Comparison of ENCODE assay signal across 21 mouse cellular contexts in genomic region chr17:55977301-55977700, GRCm38 (mm10). TPM values are rescaled to one million over a fixed set of nuclear protein-coding genes. Genes with fewer than 3 reads are reported as not detected.
DNase-seq lines count a peak whose midpoint lies in the region; ATAC-seq lines count a peak whose summit lies in the region.
"Had no signal": no experiment of that assay in that cellular context is flagged by ENCODE, and none has a peak within 500 bp of the region (broad histone marks: within the 10 kb centered on the region; RNA-seq: fewer than 3 reads in every experiment).

No protein-coding gene starts in this region.

- peaks cover 5% of the 10 kb centered on the region; the same call in 1 of the 2 replicates for H3K27me3 ChIP-seq in hindbrain, embryonic 10.5 days (ENCODE audit: insufficient read depth, poor library complexity, severe bottlenecking)
- no peaks in the 10 kb centered on the region for H3K27me3 ChIP-seq in hindbrain, embryonic 16.5 days (replicated peaks; ENCODE audit: control insufficient read depth, insufficient read depth, low read length)
- H3K27me3 ChIP-seq in midbrain, embryonic 11.5 days (ENCODE audit: control insufficient read depth, insufficient read depth, low read length), result no peaks in the 10 kb centered on the region; the same call in 1 of the 2 replicates
- no peaks in the 10 kb centered on the region for H3K27me3 ChIP-seq in midbrain, embryonic 16.5 days (ENCODE audit: control insufficient read depth, insufficient read depth, low read depth, low read length)
- no peaks in the 10 kb centered on the region for H3K27me3 ChIP-seq in midbrain, embryonic 14.5 days (ENCODE audit: control insufficient read depth, insufficient read depth, low read length)
- no peaks in the 10 kb centered on the region for H3K27me3 ChIP-seq in intestine, embryonic 15.5 days (replicated peaks)
- H3K27me3 ChIP-seq: embryonic facial prominence, embryonic 12.5 days; forebrain, embryonic 13.5 days; limb, embryonic 12.5 days had no signal

- peak overlapping the region; percentile 35; the same call in 1 of the 2 replicates for H3K27ac ChIP-seq in hindbrain, embryonic 10.5 days
- no peak overlapping the region for H3K27ac ChIP-seq in hindbrain, embryonic 16.5 days (ENCODE audit: low read depth, low read length)
- H3K27ac ChIP-seq in midbrain, embryonic 11.5 days (ENCODE audit: low read depth, low read length), result 0 out of 2 replicates have a peak overlapping the region, but pooled peaks have one; percentile 30
- no peak overlapping the region for H3K27ac ChIP-seq in midbrain, embryonic 16.5 days (ENCODE audit: low read length)
- peak overlapping the region; percentile 71 for H3K27ac ChIP-seq in midbrain, embryonic 14.5 days (replicated peaks; ENCODE audit: low read depth, low read length)
- H3K27ac ChIP-seq in intestine, embryonic 15.5 days, result no peak overlapping the region
- H3K27ac ChIP-seq: embryonic facial prominence, embryonic 12.5 days; heart, embryonic 13.5 days; limb, embryonic 12.5 days had no signal

- H3K36me3 ChIP-seq in hindbrain, embryonic 10.5 days, result peaks cover 33% of the 10 kb centered on the region
- H3K36me3 ChIP-seq in hindbrain, embryonic 16.5 days (ENCODE audit: control insufficient read depth, insufficient read depth, low read length), result peaks cover 3% of the 10 kb centered on the region; the same call in 1 of the 2 replicates
- H3K36me3 ChIP-seq in midbrain, embryonic 11.5 days (ENCODE audit: control insufficient read depth, insufficient read depth, low read length), result no peaks in the 10 kb centered on the region
- H3K36me3 ChIP-seq in midbrain, embryonic 16.5 days (ENCODE audit: control insufficient read depth, insufficient read depth, low read length), result peaks cover 11% of the 10 kb centered on the region; the same call in 1 of the 2 replicates
- peaks cover 20% of the 10 kb centered on the region for H3K36me3 ChIP-seq in midbrain, embryonic 14.5 days (ENCODE audit: control insufficient read depth, insufficient read depth, low read length)
- H3K36me3 ChIP-seq in intestine, embryonic 15.5 days, result no peaks in the 10 kb centered on the region
- H3K36me3 ChIP-seq: heart, embryonic 13.5 days had no signal

- no peak for ATAC-seq in hindbrain, embryonic 16.5 days
- ATAC-seq in midbrain, embryonic 11.5 days (ENCODE audit: low FRiP score), result no peak
- ATAC-seq in midbrain, embryonic 16.5 days, result no peak
- no peak for ATAC-seq in midbrain, embryonic 14.5 days (ENCODE audit: low FRiP score, low TSS enrichment)
- ATAC-seq in intestine, embryonic 15.5 days, result no peak

- H3K4me1 ChIP-seq in hindbrain, embryonic 10.5 days (replicated peaks), result peaks cover 23% of the 10 kb centered on the region
- peaks cover 7% of the 10 kb centered on the region for H3K4me1 ChIP-seq in hindbrain, embryonic 16.5 days (ENCODE audit: control insufficient read depth, insufficient read depth, low read depth, low read length)
- H3K4me1 ChIP-seq in midbrain, embryonic 11.5 days (ENCODE audit: control insufficient read depth, insufficient read depth, low read length), result peaks cover 4% of the 10 kb centered on the region
- peaks cover 15% of the 10 kb centered on the region for H3K4me1 ChIP-seq in midbrain, embryonic 16.5 days (ENCODE audit: control insufficient read depth, insufficient read depth, low read length)
- no peaks in the 10 kb centered on the region for H3K4me1 ChIP-seq in midbrain, embryonic 14.5 days (ENCODE audit: control insufficient read depth, insufficient read depth, low read length)
- peaks cover 12% of the 10 kb centered on the region; the same call in 1 of the 2 replicates for H3K4me1 ChIP-seq in intestine, embryonic 15.5 days (replicated peaks)
- H3K4me1 ChIP-seq: embryonic facial prominence, embryonic 12.5 days had no signal

- H3K4me3 ChIP-seq in hindbrain, embryonic 10.5 days, result no peak overlapping the region
- H3K4me3 ChIP-seq in hindbrain, embryonic 16.5 days (ENCODE audit: low read length), result no peak overlapping the region
- no peak overlapping the region for H3K4me3 ChIP-seq in midbrain, embryonic 11.5 days (ENCODE audit: low read depth, low read length)
- H3K4me3 ChIP-seq in midbrain, embryonic 16.5 days (ENCODE audit: low read depth, low read length), result no peak overlapping the region
- H3K4me3 ChIP-seq in midbrain, embryonic 14.5 days (replicated peaks; ENCODE audit: low read depth, low read length), result no peak overlapping the region
- H3K4me3 ChIP-seq in intestine, embryonic 15.5 days (replicated peaks), result no peak overlapping the region
- H3K4me3 ChIP-seq: embryonic facial prominence, embryonic 12.5 days; erythroblast, embryonic 14.5 days; forebrain, embryonic 13.5 days; heart, embryonic 13.5 days; limb, embryonic 12.5 days had no signal

- H3K4me2 ChIP-seq in hindbrain, embryonic 16.5 days (ENCODE audit: low read length), result no peak overlapping the region
- H3K4me2 ChIP-seq in midbrain, embryonic 11.5 days, result no peak overlapping the region
- H3K4me2 ChIP-seq in midbrain, embryonic 16.5 days (ENCODE audit: low read length), result no peak overlapping the region
- H3K4me2 ChIP-seq in midbrain, embryonic 14.5 days (ENCODE audit: low read length), result no peak overlapping the region
- H3K4me2 ChIP-seq in intestine, embryonic 15.5 days (replicated peaks), result no peak overlapping the region
- H3K4me2 ChIP-seq: embryonic facial prominence, embryonic 12.5 days; forebrain, embryonic 13.5 days; limb, embryonic 12.5 days had no signal

- no peak overlapping the region for H3K9ac ChIP-seq in hindbrain, embryonic 16.5 days (ENCODE audit: low read depth, low read length)
- no peak overlapping the region for H3K9ac ChIP-seq in midbrain, embryonic 11.5 days (ENCODE audit: low read length)
- no peak overlapping the region for H3K9ac ChIP-seq in midbrain, embryonic 16.5 days (ENCODE audit: low read depth, low read length)
- H3K9ac ChIP-seq in midbrain, embryonic 14.5 days (replicated peaks; ENCODE audit: low read length), result no peak overlapping the region
- no peak overlapping the region for H3K9ac ChIP-seq in intestine, embryonic 15.5 days
- H3K9ac ChIP-seq: embryonic facial prominence, embryonic 12.5 days; forebrain, embryonic 13.5 days; limb, embryonic 12.5 days had no signal

- 64% methylated on average over 3 of the region's 3 CpGs for WGBS in hindbrain, embryonic 10.5 days
- 50% methylated on average over 3 of the region's 3 CpGs for WGBS in hindbrain, embryonic 16.5 days
- WGBS in midbrain, embryonic 11.5 days, result 70% methylated on average over 3 of the region's 3 CpGs
- WGBS in midbrain, embryonic 16.5 days, result 71% methylated on average over 3 of the region's 3 CpGs
- 69% methylated on average over 3 of the region's 3 CpGs for WGBS in midbrain, embryonic 14.5 days
- 24% methylated on average over 3 of the region's 3 CpGs for WGBS in intestine, embryonic 15.5 days

- no peaks in the 10 kb centered on the region for H3K9me3 ChIP-seq in hindbrain, embryonic 10.5 days
- no peaks in the 10 kb centered on the region for H3K9me3 ChIP-seq in hindbrain, embryonic 16.5 days (ENCODE audit: control insufficient read depth, low read length)
- H3K9me3 ChIP-seq in midbrain, embryonic 11.5 days (ENCODE audit: control insufficient read depth, low read length), result no peaks in the 10 kb centered on the region
- H3K9me3 ChIP-seq in midbrain, embryonic 16.5 days (replicated peaks; ENCODE audit: control insufficient read depth, low read length, poor library complexity, severe bottlenecking), result no peaks in the 10 kb centered on the region
- no peaks in the 10 kb centered on the region for H3K9me3 ChIP-seq in midbrain, embryonic 14.5 days (ENCODE audit: control insufficient read depth, low read length)
- no peaks in the 10 kb centered on the region for H3K9me3 ChIP-seq in intestine, embryonic 15.5 days
- H3K9me3 ChIP-seq: embryonic facial prominence, embryonic 12.5 days; forebrain, embryonic 13.5 days; heart, embryonic 13.5 days; limb, embryonic 12.5 days had no signal

- DNase-seq in hindbrain, embryonic 10.5 days (ENCODE audit: low spot score), result no peak
- no peak for DNase-seq in midbrain, embryonic 11.5 days (ENCODE audit: low spot score, missing footprints)
- no peak for DNase-seq in midbrain, embryonic 14.5 days
- DNase-seq in adipocyte (ENCODE audit: low spot score), result no peak
- no peak for DNase-seq in adrenal gland, postnatal 36 days
- DNase-seq: adrenal gland, postnatal 10 days; cerebellum, adult 9-11 months; gastrocnemius, postnatal 10 days; heart, adult 11 months; lung, adult 2 months; retina, postnatal 1 day; right cerebral cortex, postnatal 4 days had no signal

RNA-seq across cellular contexts. Expression of gene Shd, which starts 7.0 kb away (rescaled TPM):
- polyA plus RNA-seq in hindbrain, embryonic 10.5 days (2016; fragmentation: Nextera tagmentation; extraction: Ambion mirVana), result 52.0 and 105 TPM in 2 replicates
- 177 and 182 TPM in 2 replicates for polyA plus RNA-seq in hindbrain, embryonic 16.5 days (2015; fragmentation: Nextera tagmentation; extraction: Ambion mirVana)
- polyA plus RNA-seq in midbrain, embryonic 11.5 days (2014; fragmentation: Nextera tagmentation; extraction: Ambion mirVana), result 81.9 and 89.1 TPM in 2 replicates
- polyA plus RNA-seq in midbrain, embryonic 16.5 days (2015; fragmentation: Nextera tagmentation; extraction: Ambion mirVana), result 185 and 187 TPM in 2 replicates
- 178 and 209 TPM in 2 replicates for polyA plus RNA-seq in midbrain, embryonic 14.5 days (2014; fragmentation: Nextera tagmentation; extraction: Ambion mirVana)
- polyA plus RNA-seq in intestine, embryonic 15.5 days (2015; fragmentation: Nextera tagmentation; extraction: Ambion mirVana), result 9.0 and 9.4 TPM in 2 replicates
- total RNA-seq in adrenal gland, postnatal 36 days (2021), result under 1 TPM; 0.50 to 0.99 TPM
- polyA plus RNA-seq: erythroblast, embryonic 14.5 days; Patski had no signal

RNA-seq across cellular contexts. Expression of gene Fsd1, which starts 9.0 kb away (rescaled TPM):
- polyA plus RNA-seq in hindbrain, embryonic 10.5 days (2016; fragmentation: Nextera tagmentation; extraction: Ambion mirVana), result 67.6 and 99.5 TPM in 2 replicates
- polyA plus RNA-seq in hindbrain, embryonic 16.5 days (2015; fragmentation: Nextera tagmentation; extraction: Ambion mirVana), result 227 and 252 TPM in 2 replicates
- polyA plus RNA-seq in midbrain, embryonic 11.5 days (2014; fragmentation: Nextera tagmentation; extraction: Ambion mirVana), result 61.2 and 65.6 TPM in 2 replicates
- polyA plus RNA-seq in midbrain, embryonic 16.5 days (2015; fragmentation: Nextera tagmentation; extraction: Ambion mirVana), result 200 and 218 TPM in 2 replicates
- 141 and 188 TPM in 2 replicates for polyA plus RNA-seq in midbrain, embryonic 14.5 days (2014; fragmentation: Nextera tagmentation; extraction: Ambion mirVana)
- 8.9 and 11.5 TPM in 2 replicates for polyA plus RNA-seq in intestine, embryonic 15.5 days (2015; fragmentation: Nextera tagmentation; extraction: Ambion mirVana)
- total RNA-seq in adrenal gland, postnatal 36 days (2021), result 1 to 10 TPM; 1.1 to 1.3 TPM
- polyA plus RNA-seq: erythroblast, embryonic 14.5 days had no signal

RNA-seq across cellular contexts. Expression of gene Yju2, which starts 18.4 kb away (rescaled TPM):
- 28.5 and 31.3 TPM in 2 replicates for polyA plus RNA-seq in hindbrain, embryonic 10.5 days (2016; fragmentation: Nextera tagmentation; extraction: Ambion mirVana)
- 20.5 and 23.2 TPM in 2 replicates for polyA plus RNA-seq in hindbrain, embryonic 16.5 days (2015; fragmentation: Nextera tagmentation; extraction: Ambion mirVana)
- polyA plus RNA-seq in midbrain, embryonic 11.5 days (2014; fragmentation: Nextera tagmentation; extraction: Ambion mirVana), result 21.3 and 24.4 TPM in 2 replicates
- 21.2 and 24.6 TPM in 2 replicates for polyA plus RNA-seq in midbrain, embryonic 16.5 days (2015; fragmentation: Nextera tagmentation; extraction: Ambion mirVana)
- 20.0 and 21.4 TPM in 2 replicates for polyA plus RNA-seq in midbrain, embryonic 14.5 days (2014; fragmentation: Nextera tagmentation; extraction: Ambion mirVana)
- 21.0 and 21.4 TPM in 2 replicates for polyA plus RNA-seq in intestine, embryonic 15.5 days (2015; fragmentation: Nextera tagmentation; extraction: Ambion mirVana)
- 10 to 100 TPM; 13.1 to 15.8 TPM for total RNA-seq in adrenal gland, postnatal 36 days (2021)

RNA-seq across cellular contexts. Expression of gene Ebi3, which starts 24.9 kb away (rescaled TPM):
- polyA plus RNA-seq in hindbrain, embryonic 10.5 days (2016; fragmentation: Nextera tagmentation; extraction: Ambion mirVana), result 1.9 and 2.8 TPM in 2 replicates
- polyA plus RNA-seq in hindbrain, embryonic 16.5 days (2015; fragmentation: Nextera tagmentation; extraction: Ambion mirVana), result 6.3 and 7.2 TPM in 2 replicates
- polyA plus RNA-seq in midbrain, embryonic 11.5 days (2014; fragmentation: Nextera tagmentation; extraction: Ambion mirVana), result 2.1 and 2.7 TPM in 2 replicates
- polyA plus RNA-seq in midbrain, embryonic 16.5 days (2015; fragmentation: Nextera tagmentation; extraction: Ambion mirVana), result 6.0 and 7.1 TPM in 2 replicates
- polyA plus RNA-seq in midbrain, embryonic 14.5 days (2014; fragmentation: Nextera tagmentation; extraction: Ambion mirVana), result 6.6 and 9.6 TPM in 2 replicates
- polyA plus RNA-seq in intestine, embryonic 15.5 days (2015; fragmentation: Nextera tagmentation; extraction: Ambion mirVana), result 2.8 and 3.2 TPM in 2 replicates
- 1 to 10 TPM; 1.1 to 1.5 TPM for total RNA-seq in adrenal gland, postnatal 36 days (2021)
- polyA plus RNA-seq: Patski had no signal

RNA-seq across cellular contexts. Expression of gene Zfp119b, which starts 28.0 kb away (rescaled TPM):
- 4.6 and 5.6 TPM in 2 replicates for polyA plus RNA-seq in hindbrain, embryonic 10.5 days (2016; fragmentation: Nextera tagmentation; extraction: Ambion mirVana)
- 6.9 and 8.7 TPM in 2 replicates for polyA plus RNA-seq in hindbrain, embryonic 16.5 days (2015; fragmentation: Nextera tagmentation; extraction: Ambion mirVana)
- polyA plus RNA-seq in midbrain, embryonic 11.5 days (2014; fragmentation: Nextera tagmentation; extraction: Ambion mirVana), result 6.3 and 6.7 TPM in 2 replicates
- polyA plus RNA-seq in midbrain, embryonic 16.5 days (2015; fragmentation: Nextera tagmentation; extraction: Ambion mirVana), result 10.1 and 11.2 TPM in 2 replicates
- 10.7 and 13.4 TPM in 2 replicates for polyA plus RNA-seq in midbrain, embryonic 14.5 days (2014; fragmentation: Nextera tagmentation; extraction: Ambion mirVana)
- 3.5 and 4.4 TPM in 2 replicates for polyA plus RNA-seq in intestine, embryonic 15.5 days (2015; fragmentation: Nextera tagmentation; extraction: Ambion mirVana)
- total RNA-seq in adrenal gland, postnatal 36 days (2021), result 1 to 10 TPM; 3.3 to 4.0 TPM
- polyA plus RNA-seq: erythroblast, embryonic 14.5 days had no signal

Comparison
In these comparisons a context has a peak if more than half of its experiments do, and no peak if none do; other contexts are left out.
1. H3K27ac ChIP-seq: peak in hindbrain, embryonic 10.5 days (single experiment), midbrain, embryonic 11.5 days (single experiment) and midbrain, embryonic 14.5 days (single experiment); none in hindbrain, embryonic 16.5 days (single experiment), midbrain, embryonic 16.5 days (single experiment) and intestine, embryonic 15.5 days (single experiment).